Mouse (Mus musculus) MEL (cell line): Measurements from ENCODE around the gene Xylb. TPM values are rescaled to one million over a fixed set of nuclear protein-coding genes. Genes with fewer than 3 reads are reported as not detected.

Source experiments
- DNase-seq: peaks from one replicate; pipeline ENCODE4 v3.0.0; 2011; ENCODE audit warnings: low read depth, low spot score
- H3K27ac ChIP-seq: 2 replicates; pipeline ENCODE4 v1.5.1; 2012; ENCODE audit warnings: low read depth, mild to moderate bottlenecking, control low read depth, low read length, moderate library complexity; ENCODE audit not compliant: control insufficient read depth
- H3K27me3 ChIP-seq, 2 experiments: fragments of 150-350 bp in 1 of 2; sonication (generic) in 1 of 2; 2 replicates each; pipeline ENCODE4 v1.6.1; 2012; ENCODE audit warnings: low read length in 2 of 2, mild to moderate bottlenecking in 2 of 2, improper control_type of control experiment in 1 of 2, moderate library complexity in 1 of 2; ENCODE audit not compliant: insufficient read depth in 2 of 2, control insufficient read depth in 1 of 2
- H3K36me3 ChIP-seq, 2 experiments: 2 replicates each; pipeline ENCODE4 v1.6.1; 2012 to 2014; ENCODE audit warnings: low read length in 2 of 2, improper control_type of control experiment in 1 of 2, inconsistent platforms in 1 of 2, mild to moderate bottlenecking in 1 of 2; ENCODE audit not compliant: insufficient read depth in 2 of 2, control insufficient read depth in 1 of 2
- H3K4me1 ChIP-seq, 2 experiments: fragments of 150-350 bp in 1 of 2; sonication (generic) in 1 of 2; 2 replicates each; pipeline ENCODE4 v1.6.1; 2012; ENCODE audit warnings: low read length in 2 of 2, improper control_type of control experiment in 1 of 2, mild to moderate bottlenecking in 1 of 2; ENCODE audit not compliant: insufficient read depth in 2 of 2, control insufficient read depth in 1 of 2
- H3K4me3 ChIP-seq, 2 experiments: fragments of 150-350 bp in 1 of 2; sonication (generic) in 1 of 2; 2 replicates each; pipeline ENCODE4 v1.5.1; 2012; ENCODE audit warnings: low read depth in 2 of 2, low read length in 2 of 2, mild to moderate bottlenecking in 2 of 2, moderate library complexity in 2 of 2, control low read depth in 1 of 2, improper control_type of control experiment in 1 of 2; ENCODE audit not compliant: control insufficient read depth in 1 of 2, insufficient read depth in 1 of 2
- H3K79me2 ChIP-seq: 2 replicates; pipeline ENCODE4 v1.6.1; 2012; ENCODE audit warnings: mild to moderate bottlenecking, low read length, moderate library complexity; ENCODE audit not compliant: control insufficient read depth, poor library complexity, insufficient read depth
- H3K9ac ChIP-seq: 2 replicates; pipeline ENCODE4 v1.6.1; 2012; ENCODE audit warnings: low read depth, mild to moderate bottlenecking, control low read depth, low read length, moderate library complexity; ENCODE audit not compliant: control insufficient read depth, poor library complexity, severe bottlenecking
- H3K9me3 ChIP-seq: fragments of 150-350 bp; sonication (generic); replicated peaks from 2 replicates; pipeline ENCODE4 v1.6.1; 2012; ENCODE audit warnings: mild to moderate bottlenecking, low read length, improper control_type of control experiment, moderate library complexity; ENCODE audit not compliant: insufficient read depth
- BHLHE40 ChIP-seq: IDR thresholded peaks from 2 replicates; pipeline ENCODE4 v1.6.1; 2012; ENCODE audit warnings: low read depth, mild to moderate bottlenecking, inconsistent platforms, low read length, improper control_type of control experiment, borderline replicate concordance
- CHD2 ChIP-seq: IDR thresholded peaks from 2 replicates; pipeline ENCODE4 v1.6.1; 2011; ENCODE audit warnings: low read length, improper control_type of control experiment
- CTCF ChIP-seq, 3 experiments: IDR thresholded peaks in 2 of 3; conservative IDR thresholded peaks in 1 of 3; 2 replicates each; pipeline ENCODE4 v1.5.1; 2011 to 2012; ENCODE audit warnings: low read length in 3 of 3, low read depth in 2 of 3, mild to moderate bottlenecking in 2 of 3, improper control_type of control experiment in 1 of 3, inconsistent platforms in 1 of 3, mixed read lengths in 1 of 3, moderate library complexity in 1 of 3; ENCODE audit not compliant: control insufficient read depth in 1 of 3, insufficient read depth in 1 of 3, poor library complexity in 1 of 3, severe bottlenecking in 1 of 3
- GABPA ChIP-seq: IDR thresholded peaks from 2 replicates; pipeline ENCODE4 v1.6.1; 2012; ENCODE audit warnings: low read depth, mild to moderate bottlenecking, inconsistent platforms, low read length, improper control_type of control experiment, moderate library complexity
- HCFC1 ChIP-seq: IDR thresholded peaks from 2 replicates; pipeline ENCODE4 v1.6.1; 2012; ENCODE audit warnings: low read depth, mild to moderate bottlenecking, inconsistent platforms, low read length, improper control_type of control experiment, moderate library complexity
- KAT2A ChIP-seq: conservative IDR thresholded peaks from 2 replicates; pipeline ENCODE4 v1.6.1; 2012; ENCODE audit warnings: low read depth, low read length, improper control_type of control experiment, inconsistent platforms
- MAFK ChIP-seq: IDR thresholded peaks from 2 replicates; pipeline ENCODE4 v1.6.1; 2011; ENCODE audit warnings: low read depth, mild to moderate bottlenecking, low read length, improper control_type of control experiment, borderline replicate concordance
- MAX ChIP-seq: IDR thresholded peaks from 2 replicates; pipeline ENCODE4 v1.6.1; 2011; ENCODE audit warnings: low read length, improper control_type of control experiment
- MAZ ChIP-seq: IDR thresholded peaks from 2 replicates; pipeline ENCODE4 v1.6.1; 2012; ENCODE audit warnings: low read depth, mild to moderate bottlenecking, inconsistent platforms, low read length, improper control_type of control experiment
- MXI1 ChIP-seq: IDR thresholded peaks from 2 replicates; pipeline ENCODE4 v1.6.1; 2011; ENCODE audit warnings: mild to moderate bottlenecking, low read depth, low read length, improper control_type of control experiment
- MYB ChIP-seq: IDR thresholded peaks from 2 replicates; pipeline ENCODE4 v1.6.1; 2011; ENCODE audit warnings: mild to moderate bottlenecking, low read depth, low read length, improper control_type of control experiment
- MYC ChIP-seq: IDR thresholded peaks from 2 replicates; pipeline ENCODE4 v1.6.1; 2011; ENCODE audit warnings: low read depth, mild to moderate bottlenecking, low read length, improper control_type of control experiment, moderate library complexity
- NELFE ChIP-seq: IDR thresholded peaks from 2 replicates; pipeline ENCODE4 v1.6.1; 2011; ENCODE audit warnings: low read depth, low read length, improper control_type of control experiment
- POLR2A ChIP-seq, 2 experiments: IDR thresholded peaks; 2 replicates each; pipeline ENCODE4 v1.6.1; 2011 to 2012; ENCODE audit warnings: low read length in 2 of 2, mild to moderate bottlenecking in 2 of 2, control low read depth in 1 of 2, improper control_type of control experiment in 1 of 2, low read depth in 1 of 2, moderate library complexity in 1 of 2; ENCODE audit not compliant: control insufficient read depth in 1 of 2, insufficient read depth in 1 of 2, poor library complexity in 1 of 2
- POLR2AphosphoS2 ChIP-seq: IDR thresholded peaks from 2 replicates; pipeline ENCODE4 v1.6.1; 2011; ENCODE audit warnings: low read length, improper control_type of control experiment
- POLR2AphosphoS5 ChIP-seq: IDR thresholded peaks from 2 replicates; pipeline ENCODE4 v1.6.1; 2012; ENCODE audit warnings: low read depth, borderline replicate concordance, mild to moderate bottlenecking, inconsistent platforms, low read length, moderate library complexity, mixed read lengths
- RAD21 ChIP-seq: IDR thresholded peaks from 2 replicates; pipeline ENCODE4 v1.6.1; 2011; ENCODE audit warnings: mild to moderate bottlenecking, low read depth, low read length, improper control_type of control experiment
- SMC3 ChIP-seq: IDR thresholded peaks from 2 replicates; pipeline ENCODE4 v1.6.1; 2011; ENCODE audit warnings: low read depth, low read length, improper control_type of control experiment
- TAL1 ChIP-seq: IDR thresholded peaks from 2 replicates; pipeline ENCODE4 v1.6.1; 2012; ENCODE audit warnings: mild to moderate bottlenecking, inconsistent platforms, low read length, moderate library complexity, mixed read lengths
- TBP ChIP-seq: IDR thresholded peaks from 2 replicates; pipeline ENCODE4 v1.8.0; 2011; ENCODE audit warnings: low read depth, low read length, improper control_type of control experiment
- TCF12 ChIP-seq: IDR thresholded peaks from 2 replicates; pipeline ENCODE4 v1.6.1; 2014; ENCODE audit warnings: low read depth, mild to moderate bottlenecking, inconsistent platforms, low read length, improper control_type of control experiment, moderate library complexity
- UBTF ChIP-seq: IDR thresholded peaks from 2 replicates; pipeline ENCODE4 v1.6.1; 2012; ENCODE audit warnings: low read depth, mild to moderate bottlenecking, inconsistent platforms, low read length, improper control_type of control experiment, moderate library complexity, borderline replicate concordance; ENCODE audit not compliant: insufficient read depth
- USF1 ChIP-seq: IDR thresholded peaks from 2 replicates; pipeline ENCODE4 v1.6.1; 2014; ENCODE audit warnings: low read depth, mild to moderate bottlenecking, inconsistent platforms, low read length, improper control_type of control experiment, moderate library complexity
- USF2 ChIP-seq, 2 experiments: IDR thresholded peaks; 2 replicates each; pipeline ENCODE4 v1.6.1; 2011 to 2012; ENCODE audit warnings: improper control_type of control experiment in 2 of 2, low read length in 2 of 2, borderline replicate concordance in 1 of 2, inconsistent platforms in 1 of 2, low read depth in 1 of 2, mild to moderate bottlenecking in 1 of 2; ENCODE audit not compliant: insufficient read depth in 1 of 2
- ZC3H11A ChIP-seq: IDR thresholded peaks from 2 replicates; pipeline ENCODE4 v1.6.1; 2012; ENCODE audit warnings: low read depth, mild to moderate bottlenecking, inconsistent platforms, low read length, improper control_type of control experiment
- ZKSCAN1 ChIP-seq: IDR thresholded peaks from 2 replicates; pipeline ENCODE4 v1.6.1; 2012; ENCODE audit warnings: low read depth, mild to moderate bottlenecking, inconsistent platforms, low read length, improper control_type of control experiment, moderate library complexity
- ZMIZ1 ChIP-seq: IDR thresholded peaks from 2 replicates; pipeline ENCODE4 v1.6.1; 2012; ENCODE audit warnings: low read depth, mild to moderate bottlenecking, inconsistent platforms, low read length, improper control_type of control experiment, moderate library complexity
- ZNF384 ChIP-seq: IDR thresholded peaks from 2 replicates; pipeline ENCODE4 v1.6.1; 2012; ENCODE audit warnings: low read depth, mild to moderate bottlenecking, inconsistent platforms, low read length, improper control_type of control experiment
- polyA plus RNA-seq, 2 experiments: library from polyadenylated mRNA; stranded (reverse) in 1 of 2; unstranded in 1 of 2; fragments of >175 nt in 1 of 2; fragments of >200 nt in 1 of 2; gene quantifications; 2 replicates each; pipeline versions ENCODE4 v1.2.1 to v1.2.4; 2012; ENCODE audit warnings: low replicate concordance in 2 of 2, low read depth in 1 of 2; ENCODE audit not compliant: insufficient read length in 2 of 2, insufficient read depth in 1 of 2, missing spikeins in 1 of 2
- total RNA-seq: library from RNA; depleted of rRNA; stranded (reverse); fragments of 300-350 nt; gene quantifications from 2 replicates; pipeline ENCODE4 v1.2.3, GENCODE M21; 2012

Xylb gene
- total and polyA plus RNA-seq, 3 experiments, result 3.8 to 12.9 TPM; not detected in 1

GRCm38 (mm10) chr9:119342728-119343127 lies 14.5 kb upstream of the Xylb start:
- no peak for TF ChIP-seq RAD21
- TF ChIP-seq CTCF (IDR thresholded peaks at IDR 0.05 in 2 of 3, conservative IDR thresholded peaks at IDR 0.05 in 1 of 3; ENCODE audit: control insufficient read depth in 1 of 3, insufficient read depth in 1 of 3, low read depth in 2 of 3, low read length in 3 of 3, poor library complexity in 1 of 3, severe bottlenecking in 1 of 3), result no peak
- TF ChIP-seq ZNF384, result no peak
- TF ChIP-seq POLR2AphosphoS5, result no peak
- TF ChIP-seq MAFK, result no peak
- TF ChIP-seq MAX, result no peak
- no peak for TF ChIP-seq USF2 (IDR thresholded peaks at IDR 0.05; ENCODE audit: borderline replicate concordance in 1 of 2, insufficient read depth in 1 of 2, low read depth in 1 of 2, low read length in 2 of 2)
- no peak for TF ChIP-seq KAT2A
- TF ChIP-seq MYC, result no peak
- no peak for TF ChIP-seq MYB
- TF ChIP-seq USF1, result no peak
- TF ChIP-seq TCF12, result no peak
- no peak for TF ChIP-seq TBP
- TF ChIP-seq MXI1, result no peak
- no peak for TF ChIP-seq TAL1
- no peak for TF ChIP-seq POLR2AphosphoS2
- TF ChIP-seq, all 39 proteins: peak for 0
- H3K79me2 ChIP-seq, result peaks cover 9% of the 10 kb centered on the region
- no peaks in the 10 kb centered on the region for H3K27me3 ChIP-seq
- peaks cover 0 to 2% of the 10 kb centered on the region in 2 experiments; a peak in 2 of 4 replicates for H3K36me3 ChIP-seq
- no peak for DNase-seq
- no peak overlapping the region for H3K9ac ChIP-seq
- peaks cover 0 to 8% of the 10 kb centered on the region in 2 experiments; a peak in 3 of 4 replicates for H3K4me1 ChIP-seq
- H3K9me3 ChIP-seq, result no peaks in the 10 kb centered on the region
- no peak overlapping the region for H3K27ac ChIP-seq
- H3K4me3 ChIP-seq, result no peak overlapping the region

- no peaks in the 10 kb centered on the region; a peak in 1 of 4 replicates for H3K36me3 ChIP-seq
- TF ChIP-seq HCFC1 (no peak), MAZ (no peak), POLR2AphosphoS5 (no peak), USF1 (no peak), CHD2 (no peak), BHLHE40 (no peak), POLR2A (IDR thresholded peaks at IDR 0.05; ENCODE audit: control insufficient read depth in 1 of 2, insufficient read depth in 1 of 2, low read depth in 1 of 2, low read length in 2 of 2, poor library complexity in 1 of 2) (no peak), TAL1 (no peak), ZC3H11A (no peak), SMC3 (no peak), ZMIZ1 (no peak), CTCF (IDR thresholded peaks at IDR 0.05 in 2 of 3, conservative IDR thresholded peaks at IDR 0.05 in 1 of 3; ENCODE audit: control insufficient read depth in 1 of 3, insufficient read depth in 1 of 3, low read depth in 2 of 3, low read length in 3 of 3, poor library complexity in 1 of 3, severe bottlenecking in 1 of 3) (no peak), ZNF384 (no peak), NELFE (no peak), ZKSCAN1 (no peak), USF2 (IDR thresholded peaks at IDR 0.05; ENCODE audit: borderline replicate concordance in 1 of 2, insufficient read depth in 1 of 2, low read depth in 1 of 2, low read length in 2 of 2) (no peak), GABPA (no peak), UBTF (no peak)
Observed at GRCm38 (mm10) chr9:119346376-119346775, 10.8 kb upstream of the Xylb start.

More at GRCm38 (mm10) chr9:119346376-119346775, 10.8 kb upstream of the Xylb start:
- Histone ChIP-seq H3K4me1 (peaks cover 0 to 5% of the 10 kb centered on the region in 2 experiments; a peak in 1 of 4 replicates), H3K27me3 (no peaks in the 10 kb centered on the region), H3K9me3 (no peaks in the 10 kb centered on the region), H3K9ac (no peak overlapping the region), H3K79me2 (no peaks in the 10 kb centered on the region; the same call in 1 of the 2 replicates), H3K27ac (no peak overlapping the region), H3K4me3 (no peak overlapping the region)
- DNase-seq, result no peak
